7 mouse cellular contexts compared by ENCODE assay signal in genomic region chr7:126777476-126777875, GRCm38 (mm10). TPM values are rescaled to one million over a fixed set of nuclear protein-coding genes. Genes with fewer than 3 reads are reported as not detected.
A peak's percentile ranks its signal among the peaks of the same experiment; 100 is the strongest.
DNase-seq lines count a peak whose midpoint lies in the region; ATAC-seq and TF ChIP-seq lines count a peak whose summit lies in the region.

No protein-coding gene starts in this region.

- no peaks in the 10 kb centered on the region for H3K9me3 ChIP-seq in embryonic facial prominence, embryonic 12.5 days
- H3K9me3 ChIP-seq in hindbrain, embryonic 14.5 days (ENCODE audit: control insufficient read depth, low read length), result no peaks in the 10 kb centered on the region
- H3K9me3 ChIP-seq in liver, embryonic 14.5 days (ENCODE audit: control insufficient read depth, low read length), result no peaks in the 10 kb centered on the region

- no peaks in the 10 kb centered on the region for H3K27me3 ChIP-seq in embryonic facial prominence, embryonic 12.5 days
- H3K27me3 ChIP-seq in hindbrain, embryonic 14.5 days (ENCODE audit: control insufficient read depth, insufficient read depth, low read length), result no peaks in the 10 kb centered on the region
- no peaks in the 10 kb centered on the region for H3K27me3 ChIP-seq in liver, embryonic 14.5 days (ENCODE audit: control insufficient read depth, insufficient read depth, low read length)

- no peak for TF ChIP-seq CTCF in liver, embryonic 14.5 days (IDR thresholded peaks at IDR 0.05; ENCODE audit: low read depth)

- peak; percentile 34 for DNase-seq in right cerebral cortex, postnatal 25 days
- no peak for DNase-seq in right cerebral cortex, postnatal 36 days (ENCODE audit: low spot score in 2 of 2)
- DNase-seq in hindbrain, embryonic 14.5 days (ENCODE audit: low spot score), result no peak
- no peak for DNase-seq in liver, embryonic 14.5 days (ENCODE audit: low read depth in 3 of 3, low spot score in 3 of 3)
- no peak for DNase-seq in ovary, postnatal 14 days (ENCODE audit: low spot score)
- DNase-seq in left cerebral cortex, adult 11 months (ENCODE audit: low spot score), result no peak

- 44% methylated on average over 8 of the region's 10 CpGs for WGBS in embryonic facial prominence, embryonic 12.5 days
- WGBS in hindbrain, embryonic 14.5 days, result 43% methylated on average over 10 of the region's 10 CpGs
- WGBS in liver, embryonic 14.5 days (ENCODE audit: insufficient replicate concordance), result 60% methylated on average over 10 of the region's 10 CpGs

- H3K4me2 ChIP-seq in embryonic facial prominence, embryonic 12.5 days (replicated peaks), result peak overlapping the region; percentile 87
- H3K4me2 ChIP-seq in hindbrain, embryonic 14.5 days (replicated peaks), result peak overlapping the region; percentile 98
- H3K4me2 ChIP-seq in liver, embryonic 14.5 days (ENCODE audit: low read depth), result peak overlapping the region; percentile 92

- peaks cover 39% of the 10 kb centered on the region for H3K4me1 ChIP-seq in embryonic facial prominence, embryonic 12.5 days
- H3K4me1 ChIP-seq in hindbrain, embryonic 14.5 days (replicated peaks; ENCODE audit: control insufficient read depth, insufficient read depth, low read length), result peaks cover 27% of the 10 kb centered on the region
- H3K4me1 ChIP-seq in liver, embryonic 14.5 days (replicated peaks; ENCODE audit: control insufficient read depth in 2 of 2, insufficient read depth in 2 of 2, low read length in 1 of 2), result peaks cover 7 to 29% of the 10 kb centered on the region in 2 experiments

- no peak for ATAC-seq in embryonic facial prominence, embryonic 12.5 days (ENCODE audit: insufficient number of reproducible peaks, insufficient read depth, low FRiP score, low TSS enrichment)
- ATAC-seq in hindbrain, embryonic 14.5 days (ENCODE audit: low FRiP score), result no peak
- no peak for ATAC-seq in liver, embryonic 14.5 days (ENCODE audit: insufficient read depth)

- peak overlapping the region; percentile 75 for H3K4me3 ChIP-seq in embryonic facial prominence, embryonic 12.5 days
- H3K4me3 ChIP-seq in hindbrain, embryonic 14.5 days (replicated peaks; ENCODE audit: low read length), result peak overlapping the region; percentile 93
- peak overlapping the region; percentile 78 to 87 for H3K4me3 ChIP-seq in liver, embryonic 14.5 days (ENCODE audit: insufficient read depth in 1 of 2, low read depth in 2 of 2, low read length in 2 of 2)

- H3K27ac ChIP-seq in embryonic facial prominence, embryonic 12.5 days, result peak overlapping the region; percentile 88; the same call in 1 of the 2 replicates
- H3K27ac ChIP-seq in hindbrain, embryonic 14.5 days, result peak overlapping the region; percentile 93
- peak overlapping the region; percentile 85 for H3K27ac ChIP-seq in liver, embryonic 14.5 days

- no peak for TF ChIP-seq EP300 in liver, embryonic 14.5 days (IDR thresholded peaks at IDR 0.05; ENCODE audit: low read depth)

- peaks cover 10% of the 10 kb centered on the region for H3K36me3 ChIP-seq in embryonic facial prominence, embryonic 12.5 days
- peaks cover 22% of the 10 kb centered on the region for H3K36me3 ChIP-seq in hindbrain, embryonic 14.5 days (replicated peaks; ENCODE audit: control insufficient read depth, insufficient read depth)
- H3K36me3 ChIP-seq in liver, embryonic 14.5 days (replicated peaks; ENCODE audit: control insufficient read depth, insufficient read depth, low read depth), result peaks cover 7% of the 10 kb centered on the region

- peak overlapping the region; percentile 89 for H3K9ac ChIP-seq in embryonic facial prominence, embryonic 12.5 days
- H3K9ac ChIP-seq in hindbrain, embryonic 14.5 days, result peak overlapping the region; percentile 96
- peak overlapping the region; percentile 97 for H3K9ac ChIP-seq in liver, embryonic 14.5 days (replicated peaks)

RNA-seq across cellular contexts. Expression of gene Ypel3, which starts 0.7 kb away (rescaled TPM):
- polyA plus RNA-seq in embryonic facial prominence, embryonic 12.5 days (2016; fragmentation: Nextera tagmentation; extraction: Ambion mirVana), result 118 and 119 TPM in 2 replicates
- 206 and 218 TPM in 2 replicates for polyA plus RNA-seq in hindbrain, embryonic 14.5 days (2014; fragmentation: Nextera tagmentation; extraction: Ambion mirVana)
- polyA plus RNA-seq in liver, embryonic 14.5 days (2012; rRNA removed), result 69.9 and 74.2 TPM in 2 replicates
- polyA plus RNA-seq in liver, embryonic 14.5 days (2014; fragmentation: Nextera tagmentation; extraction: Ambion mirVana), result 76.0 and 83.3 TPM in 2 replicates

RNA-seq across cellular contexts. Expression of gene Tbx6, which starts 3.8 kb away (rescaled TPM):
- 0.61 and 0.85 TPM in 2 replicates for polyA plus RNA-seq in embryonic facial prominence, embryonic 12.5 days (2016; fragmentation: Nextera tagmentation; extraction: Ambion mirVana)
- 0.21 and 0.26 TPM in 2 replicates for polyA plus RNA-seq in hindbrain, embryonic 14.5 days (2014; fragmentation: Nextera tagmentation; extraction: Ambion mirVana)
- 1.3 and 1.5 TPM in 2 replicates for polyA plus RNA-seq in liver, embryonic 14.5 days (2012; rRNA removed)
- polyA plus RNA-seq in liver, embryonic 14.5 days (2014; fragmentation: Nextera tagmentation; extraction: Ambion mirVana), result 0.43 and 0.47 TPM in 2 replicates

RNA-seq across cellular contexts. Expression of gene Gdpd3, which starts 11.3 kb away (rescaled TPM):
- 1.00 and 1.6 TPM in 2 replicates for polyA plus RNA-seq in embryonic facial prominence, embryonic 12.5 days (2016; fragmentation: Nextera tagmentation; extraction: Ambion mirVana)
- 1.0 and 1.8 TPM in 2 replicates for polyA plus RNA-seq in hindbrain, embryonic 14.5 days (2014; fragmentation: Nextera tagmentation; extraction: Ambion mirVana)
- 1.3 and 2.0 TPM in 2 replicates for polyA plus RNA-seq in liver, embryonic 14.5 days (2012; rRNA removed)
- polyA plus RNA-seq in liver, embryonic 14.5 days (2014; fragmentation: Nextera tagmentation; extraction: Ambion mirVana), result 0.27 and 0.59 TPM in 2 replicates

RNA-seq across cellular contexts. Expression of gene Ppp4c, which starts 14.8 kb away (rescaled TPM):
- 362 and 385 TPM in 2 replicates for polyA plus RNA-seq in embryonic facial prominence, embryonic 12.5 days (2016; fragmentation: Nextera tagmentation; extraction: Ambion mirVana)
- 177 and 182 TPM in 2 replicates for polyA plus RNA-seq in hindbrain, embryonic 14.5 days (2014; fragmentation: Nextera tagmentation; extraction: Ambion mirVana)
- polyA plus RNA-seq in liver, embryonic 14.5 days (2012; rRNA removed), result 81.8 and 83.2 TPM in 2 replicates
- 105 and 117 TPM in 2 replicates for polyA plus RNA-seq in liver, embryonic 14.5 days (2014; fragmentation: Nextera tagmentation; extraction: Ambion mirVana)

RNA-seq across cellular contexts. Expression of gene Mapk3, which starts 18.1 kb away (rescaled TPM):
- polyA plus RNA-seq in embryonic facial prominence, embryonic 12.5 days (2016; fragmentation: Nextera tagmentation; extraction: Ambion mirVana), result 52.2 and 54.5 TPM in 2 replicates
- polyA plus RNA-seq in hindbrain, embryonic 14.5 days (2014; fragmentation: Nextera tagmentation; extraction: Ambion mirVana), result 96.5 and 97.0 TPM in 2 replicates
- 35.9 and 39.8 TPM in 2 replicates for polyA plus RNA-seq in liver, embryonic 14.5 days (2012; rRNA removed)
- polyA plus RNA-seq in liver, embryonic 14.5 days (2014; fragmentation: Nextera tagmentation; extraction: Ambion mirVana), result 14.4 and 15.5 TPM in 2 replicates
